Mouse (Mus musculus): ENCODE results near the gene Sf3b2. TPM values are rescaled to one million over a fixed set of nuclear protein-coding genes. Genes with fewer than 3 reads are reported as not detected.

The Sf3b2 gene
- polyA plus RNA-seq (2012; rRNA removed) = 175 and 181 TPM in 2 replicates

DNA sequence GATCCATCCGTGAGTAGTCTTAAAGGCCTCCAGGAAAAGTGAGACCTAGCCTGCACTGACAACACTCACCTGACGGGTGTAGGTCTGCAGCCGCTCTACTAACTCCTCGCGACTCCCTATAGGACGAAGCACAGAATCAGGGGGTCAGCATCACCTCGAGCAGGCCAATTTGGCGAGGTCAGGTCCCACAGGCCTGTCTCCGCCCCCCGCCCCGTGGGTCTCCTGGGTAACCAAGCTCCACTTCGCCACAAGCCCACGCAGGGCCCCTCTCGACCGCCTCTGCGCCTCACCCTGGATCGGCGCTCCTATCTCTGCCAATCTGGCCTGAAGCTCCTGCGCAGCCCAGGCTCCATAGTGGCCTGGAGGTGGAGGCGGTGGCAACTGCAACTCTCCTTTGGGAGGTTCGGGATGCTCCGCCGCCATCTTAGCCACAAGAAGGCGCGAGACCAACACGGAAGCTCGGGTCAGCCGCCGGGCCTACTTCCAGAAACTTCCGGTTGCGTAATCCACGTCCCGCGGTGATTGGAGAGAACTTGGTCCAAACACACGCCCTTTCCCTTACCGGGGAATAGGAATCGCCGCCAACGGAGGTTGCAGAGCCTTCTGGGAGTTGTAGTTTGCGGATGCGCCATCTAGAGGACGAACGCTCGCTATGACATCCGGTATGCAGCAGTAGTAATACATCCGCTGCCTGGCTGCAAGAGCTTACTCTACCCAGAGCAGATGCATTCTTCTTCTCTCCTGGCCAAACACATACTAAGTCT, at the start of gene Sf3b2:
TSS of gene Sf3b2 (minus strand) at position 484 of the 764 bp plus-strand sequence.
- Histone ChIP-seq H3K27me3 (ENCODE audit: control insufficient read depth, insufficient read depth, low read length) (no peaks in the 10 kb centered on the region), H3K27ac (ENCODE audit: insufficient read depth, low read length) (peak within 1 kb of the TSS; percentile 67), H3K4me3 (replicated peaks; ENCODE audit: insufficient read depth, low read depth, low read length) (peak within 1 kb of the TSS; percentile 87), H3K4me1 (ENCODE audit: control insufficient read depth, insufficient read depth, low read length) (peaks cover 6% of the 10 kb centered on the region; the same call in 1 of the 2 replicates)
- peak; percentile 76; the same call in 1 of the 2 replicates for TF ChIP-seq POLR2A (IDR thresholded peaks at IDR 0.05; ENCODE audit: borderline replicate concordance, insufficient read depth, low read length)
- peak; percentile 65 for TF ChIP-seq CTCF (IDR thresholded peaks at IDR 0.05; ENCODE audit: borderline replicate concordance, insufficient read depth, low read depth, low read length)
- WGBS = under 1% methylated on average over 46 of the region's 46 CpGs
- peak; percentile 99 to 100 for DNase-seq

DNA sequence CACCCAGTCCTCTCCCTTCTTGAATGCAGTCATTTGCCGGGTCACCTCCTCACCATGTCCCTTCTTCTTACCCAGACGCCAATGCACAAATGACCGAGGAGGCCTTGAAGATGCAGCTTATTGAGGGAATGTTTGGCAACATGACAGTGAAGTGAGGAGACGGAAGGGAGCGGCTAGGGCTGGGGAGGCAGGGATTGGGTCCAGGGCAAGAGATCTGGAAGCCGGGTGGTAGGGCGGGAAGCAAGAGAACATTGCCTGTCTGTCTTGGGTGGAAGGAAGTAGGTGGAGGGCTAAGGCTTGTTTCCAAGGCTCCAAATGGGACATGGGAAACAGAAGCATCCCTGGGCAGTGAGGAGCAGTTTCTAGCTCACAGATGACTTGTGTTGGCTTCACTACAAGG, 46.1 kb upstream of the Sf3b2 start:
- Histone ChIP-seq H3K4me1 (ENCODE audit: control insufficient read depth, insufficient read depth, low read length) (no peaks in the 10 kb centered on the region), H3K27ac (ENCODE audit: insufficient read depth, low read length) (no peak overlapping the region), H3K4me3 (replicated peaks; ENCODE audit: insufficient read depth, low read depth, low read length) (no peak overlapping the region), H3K27me3 (ENCODE audit: control insufficient read depth, insufficient read depth, low read length) (no peaks in the 10 kb centered on the region)
- 79% methylated on average over 7 of the region's 7 CpGs for WGBS
- DNase-seq = no peak
- TF ChIP-seq POLR2A (IDR thresholded peaks at IDR 0.05; ENCODE audit: borderline replicate concordance, insufficient read depth, low read length) (no peak), CTCF (IDR thresholded peaks at IDR 0.05; ENCODE audit: borderline replicate concordance, insufficient read depth, low read depth, low read length) (no peak)

DNA sequence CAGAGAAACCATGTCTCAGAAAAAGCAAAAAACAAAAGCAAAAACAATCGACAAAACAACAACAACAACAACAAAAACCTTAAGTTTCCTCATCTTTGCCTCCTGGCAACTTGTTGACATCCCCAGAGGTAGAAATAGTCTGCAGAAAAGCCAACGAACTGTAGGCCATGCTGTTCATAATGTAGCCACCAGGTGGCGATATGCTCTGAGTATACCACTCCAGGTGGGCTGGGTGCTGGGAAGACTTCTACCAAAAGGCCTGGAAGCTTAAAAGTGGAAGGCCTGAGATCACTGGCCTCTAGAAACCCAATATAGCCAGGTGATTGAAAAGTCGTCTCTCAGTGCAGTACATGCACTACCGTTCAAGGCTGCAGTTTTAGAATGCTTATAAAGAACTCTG, 42.7 kb upstream of the Sf3b2 start:
- TF ChIP-seq CTCF (IDR thresholded peaks at IDR 0.05; ENCODE audit: borderline replicate concordance, insufficient read depth, low read depth, low read length) (peak; percentile 82), POLR2A (IDR thresholded peaks at IDR 0.05; ENCODE audit: borderline replicate concordance, insufficient read depth, low read length) (no peak)
- DNase-seq = peak; percentile 73 to 80
- Histone ChIP-seq H3K4me3 (replicated peaks; ENCODE audit: insufficient read depth, low read depth, low read length) (no peak overlapping the region), H3K27me3 (ENCODE audit: control insufficient read depth, insufficient read depth, low read length) (no peaks in the 10 kb centered on the region; the same call in 1 of the 2 replicates), H3K27ac (ENCODE audit: insufficient read depth, low read length) (no peak overlapping the region), H3K4me1 (ENCODE audit: control insufficient read depth, insufficient read depth, low read length) (no peaks in the 10 kb centered on the region)
- WGBS = 19% methylated on average over 5 of the region's 5 CpGs

GRCm38 (mm10) chr19:5335441-5335840, 40.2 kb upstream of the Sf3b2 start, which contains the start of gene Catsper1:
Gene Catsper1 (plus strand): TSS chr19:5335741.
- TF ChIP-seq POLR2A (IDR thresholded peaks at IDR 0.05; ENCODE audit: borderline replicate concordance, insufficient read depth, low read length) = no peak
- TF ChIP-seq CTCF (IDR thresholded peaks at IDR 0.05; ENCODE audit: borderline replicate concordance, insufficient read depth, low read depth, low read length) = no peak
- 88% methylated on average over 6 of the region's 6 CpGs for WGBS
- DNase-seq = no peak
- H3K4me1 ChIP-seq (ENCODE audit: control insufficient read depth, insufficient read depth, low read length) = no peaks in the 10 kb centered on the region
- H3K4me3 ChIP-seq (replicated peaks; ENCODE audit: insufficient read depth, low read depth, low read length) = no peak within 1 kb of the TSS
- no peaks in the 10 kb centered on the region; the same call in 1 of the 2 replicates for H3K27me3 ChIP-seq (ENCODE audit: control insufficient read depth, insufficient read depth, low read length)
- H3K27ac ChIP-seq (ENCODE audit: insufficient read depth, low read length) = no peak within 1 kb of the TSS

DNA sequence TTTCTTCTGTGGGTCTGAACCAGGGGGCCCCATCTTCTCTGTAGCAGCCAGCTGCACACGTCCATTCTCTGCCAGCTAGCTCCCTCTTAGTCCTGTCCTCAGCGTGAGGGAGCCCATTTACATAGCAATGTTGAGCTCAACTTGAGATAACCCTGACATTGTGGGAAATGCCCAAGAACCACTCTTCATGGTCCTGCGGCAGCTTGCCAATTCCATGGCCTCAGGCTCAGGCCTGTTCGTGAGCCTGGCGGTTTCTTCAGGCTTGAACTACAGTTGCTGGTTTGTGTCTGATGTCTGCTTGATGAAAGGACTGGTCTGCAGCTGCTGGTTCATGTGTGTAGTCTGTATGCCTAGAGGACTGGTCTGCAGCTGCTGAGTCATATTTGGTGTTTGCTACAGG, 39.5 kb upstream of the Sf3b2 start:
- no peak for TF ChIP-seq POLR2A (IDR thresholded peaks at IDR 0.05; ENCODE audit: borderline replicate concordance, insufficient read depth, low read length)
- TF ChIP-seq CTCF (IDR thresholded peaks at IDR 0.05; ENCODE audit: borderline replicate concordance, insufficient read depth, low read depth, low read length) = no peak
- Histone ChIP-seq H3K4me3 (replicated peaks; ENCODE audit: insufficient read depth, low read depth, low read length) (no peak overlapping the region), H3K4me1 (ENCODE audit: control insufficient read depth, insufficient read depth, low read length) (no peaks in the 10 kb centered on the region), H3K27me3 (ENCODE audit: control insufficient read depth, insufficient read depth, low read length) (no peaks in the 10 kb centered on the region; the same call in 1 of the 2 replicates), H3K27ac (ENCODE audit: insufficient read depth, low read length) (no peak overlapping the region)
- DNase-seq = no peak
- WGBS = 82% methylated on average over 5 of the region's 5 CpGs

DNA sequence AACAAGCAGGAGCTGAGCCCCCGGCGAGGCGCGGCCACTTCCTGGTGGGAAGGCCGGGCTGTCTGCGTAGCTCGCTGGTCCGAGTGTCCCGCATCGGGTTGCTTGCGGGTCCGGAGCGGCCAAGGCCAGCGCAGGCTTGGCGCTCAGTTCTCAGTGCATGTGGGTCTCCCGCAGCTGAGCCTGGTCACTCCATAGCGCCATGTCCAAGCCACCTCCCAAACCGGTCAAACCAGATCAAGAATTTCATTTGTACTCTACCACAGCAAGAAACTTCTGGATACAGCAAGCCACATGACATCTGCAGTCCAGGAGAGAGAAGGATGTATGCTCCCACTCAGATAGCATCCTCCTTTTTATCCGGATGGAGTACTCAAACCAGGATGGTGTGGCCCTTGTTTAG, 32.7 kb upstream of the Sf3b2 start:
- TF ChIP-seq CTCF (IDR thresholded peaks at IDR 0.05; ENCODE audit: borderline replicate concordance, insufficient read depth, low read depth, low read length) = no peak
- TF ChIP-seq POLR2A (IDR thresholded peaks at IDR 0.05; ENCODE audit: borderline replicate concordance, insufficient read depth, low read length) = no peak
- no peak for DNase-seq
- Histone ChIP-seq H3K4me3 (replicated peaks; ENCODE audit: insufficient read depth, low read depth, low read length) (no peak overlapping the region), H3K27me3 (ENCODE audit: control insufficient read depth, insufficient read depth, low read length) (no peaks in the 10 kb centered on the region; the same call in 1 of the 2 replicates), H3K27ac (ENCODE audit: insufficient read depth, low read length) (no peak overlapping the region), H3K4me1 (ENCODE audit: control insufficient read depth, insufficient read depth, low read length) (no peaks in the 10 kb centered on the region)
- WGBS = 80% methylated on average over 19 of the region's 19 CpGs

DNA sequence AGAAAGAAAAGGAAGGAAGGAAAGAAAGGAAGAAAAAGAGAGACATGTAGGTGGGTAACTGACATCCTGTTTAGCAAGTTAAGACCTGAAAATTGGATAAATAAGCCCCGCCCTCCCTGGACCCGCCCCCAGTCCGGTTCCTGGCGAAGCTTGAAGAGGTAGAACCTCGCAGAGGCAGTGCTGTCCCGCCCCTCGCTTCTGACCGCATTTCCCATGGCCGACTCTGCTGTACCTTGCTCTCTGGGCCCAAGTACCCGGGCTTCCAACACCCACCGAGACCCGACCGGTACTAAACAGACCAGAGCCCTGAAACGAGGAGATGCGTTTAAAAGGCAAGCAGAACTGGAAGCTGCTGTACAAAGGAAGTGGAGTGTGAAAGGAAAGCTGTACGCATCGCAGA, 28.5 kb upstream of the Sf3b2 start:
- H3K27ac ChIP-seq (ENCODE audit: insufficient read depth, low read length) = no peak overlapping the region
- no peaks in the 10 kb centered on the region for H3K4me1 ChIP-seq (ENCODE audit: control insufficient read depth, insufficient read depth, low read length)
- no peak for DNase-seq
- 38% methylated on average over 17 of the region's 17 CpGs for WGBS
- TF ChIP-seq CTCF (IDR thresholded peaks at IDR 0.05; ENCODE audit: borderline replicate concordance, insufficient read depth, low read depth, low read length) (no peak), POLR2A (IDR thresholded peaks at IDR 0.05; ENCODE audit: borderline replicate concordance, insufficient read depth, low read length) (no peak)
- no peaks in the 10 kb centered on the region; the same call in 1 of the 2 replicates for H3K27me3 ChIP-seq (ENCODE audit: control insufficient read depth, insufficient read depth, low read length)
- no peak overlapping the region for H3K4me3 ChIP-seq (replicated peaks; ENCODE audit: insufficient read depth, low read depth, low read length)

DNA sequence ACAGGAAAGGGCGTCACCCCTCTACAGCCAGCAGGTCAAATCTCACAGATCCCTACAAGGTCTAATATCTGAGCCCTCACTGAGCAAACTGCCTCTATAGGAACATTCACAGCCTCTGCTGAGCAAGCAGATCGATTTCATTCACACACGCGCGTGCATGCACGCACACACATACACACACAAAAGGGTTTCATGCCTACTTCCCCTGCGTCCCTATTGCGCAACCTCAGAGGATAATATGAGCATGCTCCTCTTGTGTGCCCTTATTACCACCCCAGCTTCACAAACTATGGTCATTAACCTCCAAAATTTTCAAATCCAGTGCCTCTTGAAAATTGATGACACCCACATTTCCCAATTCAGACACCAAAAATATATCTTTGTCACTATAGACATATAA, 17.9 kb upstream of the Sf3b2 start:
- no peak for DNase-seq
- Histone ChIP-seq H3K27me3 (ENCODE audit: control insufficient read depth, insufficient read depth, low read length) (no peaks in the 10 kb centered on the region), H3K4me3 (replicated peaks; ENCODE audit: insufficient read depth, low read depth, low read length) (no peak overlapping the region), H3K4me1 (ENCODE audit: control insufficient read depth, insufficient read depth, low read length) (no peaks in the 10 kb centered on the region), H3K27ac (ENCODE audit: insufficient read depth, low read length) (no peak overlapping the region)
- 88% methylated on average over 8 of the region's 8 CpGs for WGBS
- TF ChIP-seq CTCF (IDR thresholded peaks at IDR 0.05; ENCODE audit: borderline replicate concordance, insufficient read depth, low read depth, low read length) = no peak
- no peak for TF ChIP-seq POLR2A (IDR thresholded peaks at IDR 0.05; ENCODE audit: borderline replicate concordance, insufficient read depth, low read length)

Data from cerebellum, adult 2 months (tissue).